Mouse (Mus musculus) brain, embryonic 18.5 days (tissue): ENCODE data around the gene Olfr223.
"Not testable (repeated sequence)": the region's sequence is repeated elsewhere in the genome, so short reads cannot be mapped to it uniquely, and the experiment has no call there.

ENCODE experiments used
- DNase-seq: peaks from one replicate; pipeline ENCODE4 v3.0.0-alpha.2; 2012; ENCODE audit warnings: low read depth, low spot score

Gene Olfr223

GRCm38 (mm10) chr11:59593189-59593588, at the start of gene Olfr223:
Olfr223 (minus strand) TSS chr11:59593289.
- DNase-seq = no peak

- no peak for DNase-seq
Measured at GRCm38 (mm10) chr11:59642420-59642819, 49.3 kb upstream of the Olfr223 start.

GRCm38 (mm10) chr11:59641227-59641626, 48.1 kb upstream of the Olfr223 start:
- DNase-seq = no peak

- DNase-seq = no peak
Measured at GRCm38 (mm10) chr11:59639957-59640643, 47.0 kb upstream of the Olfr223 start.

- no peak for DNase-seq
Measured at GRCm38 (mm10) chr11:59636695-59637414, 43.8 kb upstream of the Olfr223 start.

- no peak for DNase-seq
Measured at GRCm38 (mm10) chr11:59635821-59636694, 43.0 kb upstream of the Olfr223 start.

- DNase-seq = no peak
Measured at GRCm38 (mm10) chr11:59635251-59635795, 42.2 kb upstream of the Olfr223 start.

GRCm38 (mm10) chr11:59634001-59634660, 41.0 kb upstream of the Olfr223 start:
- DNase-seq = no peak

- no peak for DNase-seq
Measured at GRCm38 (mm10) chr11:59633037-59633436, 39.9 kb upstream of the Olfr223 start.

- no peak for DNase-seq
Measured at GRCm38 (mm10) chr11:59631980-59632379, 38.9 kb upstream of the Olfr223 start.

GRCm38 (mm10) chr11:59629871-59630270, 36.8 kb upstream of the Olfr223 start:
- DNase-seq = no peak

- DNase-seq = no peak
Measured at GRCm38 (mm10) chr11:59628177-59628576, 35.1 kb upstream of the Olfr223 start.

GRCm38 (mm10) chr11:59626192-59626591, 33.1 kb upstream of the Olfr223 start:
- no peak for DNase-seq

- DNase-seq = peak; percentile 43
Measured at GRCm38 (mm10) chr11:59624017-59624630, 31.0 kb upstream of the Olfr223 start.

- DNase-seq = no peak
Measured at GRCm38 (mm10) chr11:59622214-59622613, 29.1 kb upstream of the Olfr223 start.

GRCm38 (mm10) chr11:59616986-59617385, 23.9 kb upstream of the Olfr223 start:
- DNase-seq = not testable (repeated sequence)

GRCm38 (mm10) chr11:59614120-59614519, 21.0 kb upstream of the Olfr223 start:
- DNase-seq = no peak

- no peak for DNase-seq
Measured at GRCm38 (mm10) chr11:59611646-59612045, 18.6 kb upstream of the Olfr223 start.

GRCm38 (mm10) chr11:59602287-59602686, 9.2 kb upstream of the Olfr223 start:
- no peak for DNase-seq

- DNase-seq = no peak
Measured at GRCm38 (mm10) chr11:59600872-59601271, 7.8 kb upstream of the Olfr223 start.

- DNase-seq = no peak
Measured at GRCm38 (mm10) chr11:59599211-59599610, 6.1 kb upstream of the Olfr223 start.
